Mouse (Mus musculus) layer of hippocampus, adult 9-11 months (tissue): ENCODE data around the gene Dlg4.

ENCODE experiments used
- DNase-seq: peaks from one replicate; pipeline ENCODE4 v3.0.0; 2022

The Dlg4 gene

GRCm38 (mm10) chr11:70016669-70017068 is at the start of gene Dlg4:
Gene Dlg4, plus strand, starts transcription at chr11:70016942.
- no peak for DNase-seq

- no peak for DNase-seq
Observed at GRCm38 (mm10) chr11:69968793-69969192, 47.9 kb upstream of the Dlg4 start.

GRCm38 (mm10) chr11:69970222-69970621 is 46.5 kb upstream of the Dlg4 start:
- DNase-seq = no peak

GRCm38 (mm10) chr11:69970775-69971174 is 46.0 kb upstream of the Dlg4 start:
- no peak for DNase-seq

- no peak for DNase-seq
Observed at GRCm38 (mm10) chr11:69974907-69975306, 41.8 kb upstream of the Dlg4 start.

- DNase-seq = no peak
Observed at GRCm38 (mm10) chr11:69976271-69976670, 40.5 kb upstream of the Dlg4 start.

GRCm38 (mm10) chr11:69979827-69980195 is 36.9 kb upstream of the Dlg4 start:
- no peak for DNase-seq

GRCm38 (mm10) chr11:69980196-69981140 is 36.3 kb upstream of the Dlg4 start:
- DNase-seq = peak; percentile 98

- DNase-seq = no peak
Observed at GRCm38 (mm10) chr11:69981141-69981762, 35.5 kb upstream of the Dlg4 start, which contains the start of gene Ctdnep1. Gene Ctdnep1, plus strand, starts transcription at chr11:69981156.

GRCm38 (mm10) chr11:69982225-69982624 is 34.5 kb upstream of the Dlg4 start, which contains the start of gene Elp5:
Gene Elp5, minus strand, starts transcription at chr11:69982517.
- DNase-seq = no peak

GRCm38 (mm10) chr11:69982877-69983276 is 33.9 kb upstream of the Dlg4 start:
- no peak for DNase-seq

- no peak for DNase-seq
Observed at GRCm38 (mm10) chr11:69983377-69983776, 33.4 kb upstream of the Dlg4 start.

GRCm38 (mm10) chr11:69984431-69984830 is 32.3 kb upstream of the Dlg4 start:
- DNase-seq = no peak

GRCm38 (mm10) chr11:69989949-69990348 is 26.8 kb upstream of the Dlg4 start:
- DNase-seq = no peak

GRCm38 (mm10) chr11:69990850-69991691 is 25.7 kb upstream of the Dlg4 start, which contains the start of gene Gabarap:
Gene Gabarap, plus strand, starts transcription at chr11:69991143.
- peak; percentile 97 for DNase-seq

- no peak for DNase-seq
Observed at GRCm38 (mm10) chr11:69991711-69992110, 25.0 kb upstream of the Dlg4 start.

GRCm38 (mm10) chr11:69992396-69992795 is 24.3 kb upstream of the Dlg4 start:
- DNase-seq = no peak

GRCm38 (mm10) chr11:69992932-69993331 is 23.8 kb upstream of the Dlg4 start:
- DNase-seq = no peak

- no peak for DNase-seq
Observed at GRCm38 (mm10) chr11:69994401-69995090, 22.2 kb upstream of the Dlg4 start.

- DNase-seq = peak; percentile 99
Observed at GRCm38 (mm10) chr11:69995391-69995960, 21.3 kb upstream of the Dlg4 start, which contains the start of gene Phf23. Gene Phf23, plus strand, starts transcription at chr11:69995777.

GRCm38 (mm10) chr11:69996161-69997061 is 20.3 kb upstream of the Dlg4 start:
- no peak for DNase-seq
